Mouse (Mus musculus): ENCODE results near the gene Klk12. TPM values are rescaled to one million over a fixed set of nuclear protein-coding genes. Genes with fewer than 3 reads are reported as not detected.

Klk12 gene
- total RNA-seq, 2 experiments from 2014 or later, result not detected

- no peak for DNase-seq (ENCODE audit: extremely low spot score in 1 of 2, low spot score in 1 of 2)
Measured at GRCm38 (mm10) chr7:43789295-43789694, 20.6 kb downstream of the Klk12 start.

- DNase-seq (ENCODE audit: extremely low spot score in 1 of 2, low spot score in 1 of 2), result no peak
Measured at GRCm38 (mm10) chr7:43791591-43791990, 22.9 kb downstream of the Klk12 start, which contains the start of gene Klk9. Gene Klk9 (plus strand): TSS chr7:43791891.

GRCm38 (mm10) chr7:43796355-43796754 is 27.7 kb downstream of the Klk12 start:
- DNase-seq (ENCODE audit: extremely low spot score in 1 of 2, low spot score in 1 of 2), result no peak

GRCm38 (mm10) chr7:43797333-43797769 is 28.7 kb downstream of the Klk12 start, which contains the start of gene Klk8:
Gene Klk8 (plus strand): TSS chr7:43797577.
- no peak for DNase-seq (ENCODE audit: extremely low spot score in 1 of 2, low spot score in 1 of 2)

- DNase-seq (ENCODE audit: extremely low spot score in 1 of 2, low spot score in 1 of 2), result no peak
Measured at GRCm38 (mm10) chr7:43797844-43798462, 29.3 kb downstream of the Klk12 start.

- no peak for DNase-seq (ENCODE audit: extremely low spot score in 1 of 2, low spot score in 1 of 2)
Measured at GRCm38 (mm10) chr7:43799876-43800275, 31.2 kb downstream of the Klk12 start.

GRCm38 (mm10) chr7:43810994-43811393 is 42.3 kb downstream of the Klk12 start, which contains the start of gene Klk7:
Gene Klk7 (plus strand): TSS chr7:43811294.
- no peak for DNase-seq (ENCODE audit: extremely low spot score in 1 of 2, low spot score in 1 of 2)

GRCm38 (mm10) chr7:43815211-43815610 is 46.5 kb downstream of the Klk12 start:
- DNase-seq (ENCODE audit: extremely low spot score in 1 of 2, low spot score in 1 of 2), result no peak

- DNase-seq (ENCODE audit: extremely low spot score in 1 of 2, low spot score in 1 of 2), result no peak
Measured at GRCm38 (mm10) chr7:43816746-43817145, 48.0 kb downstream of the Klk12 start.

- DNase-seq (ENCODE audit: extremely low spot score in 1 of 2, low spot score in 1 of 2), result no peak
Measured at GRCm38 (mm10) chr7:43821581-43821980, 52.9 kb downstream of the Klk12 start.

Other genes starting within 250 kb of the Klk12 start
- 1 to 10 TPM; 3.2 to 5.7 TPM for gene Cd33, start 224.5 kb upstream of the Klk12 start, total RNA-seq (2021)
- 1 to 10 TPM; 5.2 to 6.1 TPM for gene Zfp658, start 206.6 kb upstream of the Klk12 start, total RNA-seq (2021)
- 10 to 100 TPM; 21.6 to 25.3 TPM for gene Zfp719, start 189.3 kb upstream of the Klk12 start, total RNA-seq (2021)
- under 1 TPM in 1 of 2 experiments, not detected in 1; 0.20 TPM for gene Zfp819, start 161.7 kb upstream of the Klk12 start, total RNA-seq (2021)
- gene Ceacam18, start 134.2 kb upstream of the Klk12 start, total RNA-seq (2021), result under 1 TPM in 1 of 2 experiments, not detected in 1; 0.12 TPM
- gene Siglece, start 108.7 kb upstream of the Klk12 start, total RNA-seq (2021), result under 1 TPM; 0.45 to 0.98 TPM
- 10 to 100 TPM in 1 of 2 experiments, 1 to 10 TPM in 1; 8.8 to 11.6 TPM for gene Ctu1, start 96.9 kb upstream of the Klk12 start, total RNA-seq (2021)
- gene Klk14, start 78.5 kb upstream of the Klk12 start, total RNA-seq (2021), result not detected
- gene Klk13, start 56.3 kb upstream of the Klk12 start, total RNA-seq (2021), result not detected
- not detected for gene Klk11, start 5.7 kb downstream of the Klk12 start, total RNA-seq (2021)
- 1 to 10 TPM in 1 of 2 experiments, under 1 TPM in 1; 0.39 to 1.4 TPM for gene Klk10, start 12.1 kb downstream of the Klk12 start, total RNA-seq (2021)
- under 1 TPM in 1 of 2 experiments, not detected in 1; 0.23 TPM for gene Klk9, start 23.0 kb downstream of the Klk12 start, total RNA-seq (2021)
- 10 to 100 TPM; 25.8 to 26.0 TPM for gene Klk8, start 28.7 kb downstream of the Klk12 start, total RNA-seq (2021)
- gene Klk7, start 42.4 kb downstream of the Klk12 start, total RNA-seq (2021), result under 1 TPM; 0.26 to 0.54 TPM
- not detected for gene Klk6, start 55.6 kb downstream of the Klk12 start, total RNA-seq (2021)
- gene Klk5, start 73.1 kb downstream of the Klk12 start, total RNA-seq (2021), result not detected
- gene Klk4, start 112.3 kb downstream of the Klk12 start, total RNA-seq (2021), result not detected
- not detected for gene Klk15, start 164.8 kb downstream of the Klk12 start, total RNA-seq (2021)
- gene Klk1b8, start 181.8 kb downstream of the Klk12 start, total RNA-seq (2021), result not detected
- not detected for gene Klk1b1, start 197.9 kb downstream of the Klk12 start, total RNA-seq (2021)
- gene Klk1b9, start 207.2 kb downstream of the Klk12 start, total RNA-seq (2021), result not detected
- gene Klk1b11, start 227.0 kb downstream of the Klk12 start, total RNA-seq (2021), result not detected
- not detected for gene Klk1b26, start 243.3 kb downstream of the Klk12 start, total RNA-seq (2021)

Measured in layer of hippocampus, postnatal 25 days (tissue).